Mouse (Mus musculus) forebrain, embryonic 16.5 days (tissue): Measurements from ENCODE around the gene 2610318N02Rik. TPM values are rescaled to one million over a fixed set of nuclear protein-coding genes. Genes with fewer than 3 reads are reported as not detected.

Experiments
- ATAC-seq: fragments of 200-750 bp; cut with Nextera tagmentation; 2 replicates; pipeline ENCODE4 v1.8.0; 2017; ENCODE audit warnings: mild to moderate bottlenecking, moderate library complexity
- H3K27ac ChIP-seq: fragments of 300-500 bp; sonication (generic); 2 replicates; pipeline ENCODE4 v1.5.1; 2014; ENCODE audit warnings: low read length, control low read depth
- H3K27me3 ChIP-seq: fragments of 300-500 bp; sonication (generic); replicated peaks from 2 replicates; pipeline ENCODE4 v1.6.1; 2014; ENCODE audit warnings: low read length; ENCODE audit not compliant: control insufficient read depth, insufficient read depth
- H3K36me3 ChIP-seq: fragments of 300-500 bp; sonication (generic); 2 replicates; pipeline ENCODE4 v1.6.1; 2014; ENCODE audit not compliant: control insufficient read depth, insufficient read depth
- H3K4me1 ChIP-seq: fragments of 300-500 bp; sonication (generic); replicated peaks from 2 replicates; pipeline ENCODE4 v1.6.1; 2014; ENCODE audit warnings: low read length; ENCODE audit not compliant: control insufficient read depth, insufficient read depth
- H3K4me2 ChIP-seq: fragments of 300-500 bp; sonication (generic); 2 replicates; pipeline ENCODE4 v1.6.1; 2014; ENCODE audit warnings: mild to moderate bottlenecking, low read length, control low read depth
- H3K4me3 ChIP-seq: fragments of 300-500 bp; sonication (generic); replicated peaks from 2 replicates; pipeline ENCODE4 v1.5.1; 2014; ENCODE audit warnings: mild to moderate bottlenecking, low read length, control low read depth
- H3K9ac ChIP-seq: fragments of 300-500 bp; sonication (generic); replicated peaks from 2 replicates; pipeline ENCODE4 v1.6.1; 2014; ENCODE audit warnings: low read depth, low read length, control low read depth
- H3K9me3 ChIP-seq: fragments of 300-500 bp; sonication (generic); 2 replicates; pipeline ENCODE4 v1.6.1; 2016; ENCODE audit warnings: low read length; ENCODE audit not compliant: control insufficient read depth
- WGBS: fragments of 180-500 bp; shearing (Covaris S2); extraction: QIAGEN DNeasy Blood & Tissue Kit; methylation state at CpG from one replicate; pipeline ENCODE4 v1.1.7; 2014; 5-methylcytosine and 5-hydroxymethylcytosine counted together
- polyA plus RNA-seq: library from polyadenylated mRNA; unstranded; fragments of >200 nt; fragmentation: Nextera tagmentation; extraction: Ambion mirVana; gene quantifications from 2 replicates; pipeline ENCODE4 v1.2.1, GENCODE M21; 2015

2610318N02Rik gene
- polyA plus RNA-seq, 1 experiment from 2014 or later, result 21.2 TPM

DNA sequence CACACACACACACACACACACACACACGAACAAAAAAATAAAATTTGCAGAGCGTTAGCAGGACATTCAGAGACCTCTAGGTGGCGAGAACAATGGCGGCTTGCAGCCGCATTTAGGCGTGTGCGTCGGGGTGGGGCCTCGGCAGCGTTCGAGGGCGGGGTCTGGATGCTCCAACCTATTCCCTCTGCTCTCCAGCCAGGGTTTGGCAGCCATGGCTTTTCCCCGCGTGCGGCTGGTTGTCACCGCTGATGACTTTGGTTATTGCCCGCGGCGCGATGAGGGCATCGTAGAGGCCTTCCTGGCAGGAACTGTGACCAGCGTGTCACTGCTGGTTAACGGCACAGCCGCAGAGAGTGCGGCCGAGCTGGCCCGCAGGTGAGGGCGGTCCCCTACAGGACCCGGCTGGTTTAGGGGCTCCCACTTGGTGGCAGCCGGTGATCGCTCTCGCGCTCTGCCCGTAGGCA, 21.8 kb upstream of the 2610318N02Rik start, which contains the start of gene Ccdc116:
Gene Ccdc116, minus strand, starts transcription at position 458 of the 464 bp plus-strand sequence.
- Histone ChIP-seq H3K4me3 (peak within 1 kb of the TSS; percentile 65), H3K9me3 (no peaks in the 10 kb centered on the region), H3K27me3 (no peaks in the 10 kb centered on the region), H3K4me2 (peak within 1 kb of the TSS; percentile 69), H3K9ac (peak within 1 kb of the TSS; percentile 60), H3K4me1 (peaks cover 14% of the 10 kb centered on the region), H3K36me3 (0 out of 2 replicates have a peak, but pooled peaks cover under 1% of the 10 kb centered on the region), H3K27ac (peak within 1 kb of the TSS; percentile 42; the same call in 1 of the 2 replicates)
- under 1% methylated on average over 34 of the region's 34 CpGs for WGBS
- peak; percentile 88 for ATAC-seq

DNA sequence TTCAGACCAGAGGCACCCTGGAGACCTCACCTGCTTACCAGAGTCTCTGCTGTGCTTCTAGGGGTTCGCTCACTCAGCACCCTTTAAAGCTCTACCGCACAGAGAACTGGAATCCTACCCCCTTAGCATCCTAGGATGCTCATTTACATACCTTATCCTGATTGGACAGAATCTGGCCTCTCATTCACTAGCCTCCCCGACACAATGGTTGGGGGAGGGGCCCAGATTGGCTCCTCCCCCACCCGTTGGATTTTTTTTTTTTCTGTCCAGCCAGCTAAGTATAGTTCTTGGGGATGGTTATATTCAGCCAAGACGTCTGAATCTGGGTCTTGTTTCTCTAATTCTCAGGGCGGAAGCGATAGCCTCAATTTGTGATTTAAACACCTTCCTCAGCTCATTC, 19.4 kb upstream of the 2610318N02Rik start, which contains the start of gene Ydjc:
Gene Ydjc, plus strand, starts transcription at position 283 of the 400 bp plus-strand sequence.
- 16% methylated on average over 7 of the region's 7 CpGs for WGBS
- no peaks in the 10 kb centered on the region for H3K36me3 ChIP-seq
- H3K27ac ChIP-seq, result no peak within 1 kb of the TSS
- no peak within 1 kb of the TSS for H3K9ac ChIP-seq
- H3K4me1 ChIP-seq, result peaks cover 14% of the 10 kb centered on the region
- no peak within 1 kb of the TSS for H3K4me2 ChIP-seq
- H3K9me3 ChIP-seq, result no peaks in the 10 kb centered on the region
- H3K4me3 ChIP-seq, result no peak within 1 kb of the TSS
- no peaks in the 10 kb centered on the region for H3K27me3 ChIP-seq
- no peak for ATAC-seq

DNA sequence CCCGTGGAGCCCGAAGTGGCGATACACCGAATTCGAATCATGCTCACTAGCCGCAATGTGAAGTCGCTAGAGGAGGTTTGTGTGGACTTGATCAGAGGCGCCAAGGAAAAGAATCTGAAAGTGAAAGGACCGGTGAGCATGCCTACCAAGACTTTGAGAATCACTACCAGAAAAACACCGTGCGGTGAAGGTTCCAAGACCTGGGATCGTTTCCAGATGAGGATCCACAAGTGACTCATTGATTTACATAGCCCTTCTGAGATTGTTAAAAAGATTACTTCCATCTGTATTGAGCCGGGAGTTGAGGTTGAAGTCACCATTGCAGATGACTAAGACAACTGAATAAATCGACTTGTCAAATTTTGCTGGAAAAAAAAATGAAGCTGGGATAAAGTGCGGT, 12.4 kb upstream of the 2610318N02Rik start:
- H3K9me3 ChIP-seq, result no peaks in the 10 kb centered on the region
- H3K27me3 ChIP-seq, result no peaks in the 10 kb centered on the region
- H3K27ac ChIP-seq, result no peak overlapping the region
- WGBS, result 89% methylated on average over 15 of the region's 15 CpGs
- peaks cover 5% of the 10 kb centered on the region for H3K4me1 ChIP-seq
- no peak for ATAC-seq
- no peak overlapping the region for H3K4me3 ChIP-seq
- H3K9ac ChIP-seq, result no peak overlapping the region
- no peaks in the 10 kb centered on the region for H3K36me3 ChIP-seq
- no peak overlapping the region for H3K4me2 ChIP-seq

DNA sequence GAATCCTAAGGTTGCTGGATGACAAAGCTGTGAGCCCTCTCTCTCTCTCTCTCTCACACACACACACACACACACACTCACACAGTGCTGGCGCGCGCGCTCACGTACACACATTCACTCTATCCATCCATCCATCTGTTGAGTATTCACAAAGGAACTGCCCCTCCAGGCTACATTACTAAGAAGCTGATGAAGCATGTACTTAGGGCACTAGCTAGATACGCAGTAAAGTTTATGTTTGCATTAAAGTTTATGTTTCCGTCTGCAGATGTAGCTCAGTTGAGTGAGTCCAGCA, 7.9 kb upstream of the 2610318N02Rik start:
- Histone ChIP-seq H3K4me2 (peak overlapping the region; percentile 99), H3K27me3 (no peaks in the 10 kb centered on the region), H3K9me3 (no peaks in the 10 kb centered on the region), H3K27ac (no peak overlapping the region), H3K36me3 (no peaks in the 10 kb centered on the region), H3K4me3 (peak overlapping the region; percentile 83), H3K4me1 (peaks cover 13% of the 10 kb centered on the region), H3K9ac (no peak overlapping the region)
- 0 out of 2 replicates have a peak, but pooled peaks have one; percentile 4 for ATAC-seq
- 25% methylated on average over 7 of the region's 7 CpGs for WGBS

DNA sequence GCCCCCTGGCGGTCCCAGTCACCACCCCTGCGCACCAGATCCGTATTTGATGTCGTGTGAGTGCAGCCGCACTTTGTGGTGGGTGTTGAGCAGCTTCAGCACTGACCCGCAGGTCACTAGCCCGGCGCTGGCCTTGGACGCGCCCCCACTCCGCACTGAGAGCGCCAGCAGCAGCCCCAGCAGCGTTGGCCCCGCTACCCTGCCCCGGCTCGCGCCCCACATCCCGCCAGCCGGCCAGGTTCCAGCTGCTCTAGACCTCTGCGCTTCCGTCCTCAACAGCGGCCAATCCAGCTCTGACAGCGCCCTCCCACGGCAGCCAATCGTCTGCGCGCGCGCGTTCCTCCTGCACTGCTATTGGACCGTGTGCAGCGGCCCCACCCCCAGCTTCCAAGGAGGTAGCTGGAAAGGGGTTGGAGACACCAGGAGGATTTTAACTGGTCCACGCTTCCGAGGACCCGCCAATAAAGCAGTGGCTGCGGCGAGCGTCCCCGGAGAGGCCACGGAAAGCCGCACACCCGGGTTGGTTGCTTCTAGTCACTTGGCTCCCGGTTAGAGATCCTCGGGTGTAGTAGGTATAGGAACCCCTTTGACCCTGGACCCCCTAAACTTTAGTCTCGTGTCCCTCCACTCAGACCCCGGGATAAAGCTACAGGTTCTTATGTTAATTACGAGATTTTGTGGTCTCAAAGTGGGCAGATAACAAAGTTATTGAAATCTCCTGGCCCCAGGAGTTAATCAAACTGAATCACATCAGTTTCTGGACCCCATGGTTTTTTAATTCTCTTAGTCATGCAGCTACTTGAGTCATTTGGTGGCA, 7.3 kb upstream of the 2610318N02Rik start, which contains the start of gene Sdf2l1:
Gene Sdf2l1, minus strand, starts transcription at position 295 of the 817 bp plus-strand sequence.
- H3K36me3 ChIP-seq, result no peaks in the 10 kb centered on the region
- H3K4me3 ChIP-seq, result peak within 1 kb of the TSS; percentile 83
- ATAC-seq, result peak; percentile 99
- no peaks in the 10 kb centered on the region for H3K27me3 ChIP-seq
- H3K9me3 ChIP-seq, result no peaks in the 10 kb centered on the region
- WGBS, result under 1% methylated on average over 47 of the region's 47 CpGs
- H3K27ac ChIP-seq, result peak within 1 kb of the TSS; percentile 75
- H3K9ac ChIP-seq, result peak within 1 kb of the TSS; percentile 77
- H3K4me1 ChIP-seq, result peaks cover 13% of the 10 kb centered on the region
- H3K4me2 ChIP-seq, result peak within 1 kb of the TSS; percentile 99

DNA sequence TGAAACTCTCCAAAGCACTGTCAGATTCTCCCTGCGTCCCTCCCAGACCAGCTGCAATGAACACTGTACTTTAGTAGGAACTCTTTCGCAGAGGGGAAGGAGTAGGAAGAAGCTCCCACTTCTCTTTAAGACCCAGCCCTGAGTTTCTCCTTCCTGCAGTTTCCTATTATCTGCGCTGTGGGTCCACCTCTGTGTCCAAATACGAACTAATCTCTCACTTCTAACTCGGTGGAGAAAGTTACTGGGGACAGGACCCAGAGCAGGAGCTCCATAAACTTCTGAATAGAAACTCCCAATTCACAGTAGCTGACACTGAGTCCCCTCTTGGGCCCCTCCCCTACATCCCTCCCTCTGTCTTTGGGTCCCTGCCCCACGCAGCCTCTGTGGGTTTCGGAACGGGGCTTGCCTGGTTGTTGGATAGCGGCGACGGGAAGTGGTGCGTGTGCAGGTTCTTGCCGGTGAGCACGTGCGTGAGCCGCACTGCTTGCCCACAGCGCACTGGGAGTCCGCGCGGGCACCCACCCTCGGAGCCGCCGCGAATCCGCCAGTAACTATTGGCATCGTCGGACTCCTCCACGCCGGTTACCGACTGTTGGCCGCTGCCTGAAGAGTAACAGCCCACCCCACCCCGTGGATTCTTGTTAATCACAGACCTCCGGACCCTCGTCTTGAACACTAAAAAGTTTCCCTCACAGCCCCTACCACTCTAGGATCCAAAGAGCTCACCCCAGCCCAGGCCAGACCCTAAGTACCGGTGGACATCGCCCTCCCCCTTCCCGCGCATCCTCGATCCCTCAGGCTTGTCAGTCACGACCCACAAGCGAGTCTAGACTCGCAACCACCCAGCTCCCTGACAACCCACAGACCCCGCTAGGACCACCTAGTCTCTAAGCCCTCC, 6.5 kb upstream of the 2610318N02Rik start:
- Histone ChIP-seq H3K9ac (peak overlapping the region; percentile 77), H3K9me3 (no peaks in the 10 kb centered on the region), H3K4me1 (peaks cover 13% of the 10 kb centered on the region), H3K27me3 (no peaks in the 10 kb centered on the region), H3K27ac (peak overlapping the region; percentile 75), H3K36me3 (no peaks in the 10 kb centered on the region), H3K4me3 (peak overlapping the region; percentile 83), H3K4me2 (peak overlapping the region; percentile 99)
- no peak for ATAC-seq
- WGBS, result 4% methylated on average over 43 of the region's 43 CpGs

DNA sequence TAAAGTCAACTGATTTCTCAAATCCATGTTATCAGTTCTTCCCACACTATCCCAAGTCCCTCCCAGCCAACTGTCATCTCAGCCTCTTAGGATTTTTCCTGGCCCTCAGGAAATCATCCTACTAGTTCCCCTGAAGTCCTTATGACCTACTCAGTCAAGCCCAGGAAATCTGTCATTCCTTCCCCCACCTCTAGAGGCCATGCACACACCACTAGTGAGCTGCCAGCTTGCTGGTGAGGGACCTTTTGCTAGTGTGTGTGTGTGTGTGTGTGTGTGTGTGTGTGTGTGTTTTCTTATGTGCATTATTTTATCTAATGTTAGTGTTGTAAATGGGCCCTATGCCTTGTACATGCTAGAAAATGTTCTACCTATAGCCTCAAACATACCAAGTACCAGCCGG, 2.3 kb upstream of the 2610318N02Rik start:
- Histone ChIP-seq H3K9me3 (no peaks in the 10 kb centered on the region), H3K4me3 (no peak overlapping the region), H3K27ac (no peak overlapping the region), H3K36me3 (no peaks in the 10 kb centered on the region), H3K4me1 (peaks cover 30% of the 10 kb centered on the region), H3K9ac (no peak overlapping the region), H3K4me2 (no peak overlapping the region), H3K27me3 (no peaks in the 10 kb centered on the region)
- whole genome bisulfite sequencing, result 92% methylated on average over 1 of the region's 1 CpGs
- no peak for ATAC-seq

DNA sequence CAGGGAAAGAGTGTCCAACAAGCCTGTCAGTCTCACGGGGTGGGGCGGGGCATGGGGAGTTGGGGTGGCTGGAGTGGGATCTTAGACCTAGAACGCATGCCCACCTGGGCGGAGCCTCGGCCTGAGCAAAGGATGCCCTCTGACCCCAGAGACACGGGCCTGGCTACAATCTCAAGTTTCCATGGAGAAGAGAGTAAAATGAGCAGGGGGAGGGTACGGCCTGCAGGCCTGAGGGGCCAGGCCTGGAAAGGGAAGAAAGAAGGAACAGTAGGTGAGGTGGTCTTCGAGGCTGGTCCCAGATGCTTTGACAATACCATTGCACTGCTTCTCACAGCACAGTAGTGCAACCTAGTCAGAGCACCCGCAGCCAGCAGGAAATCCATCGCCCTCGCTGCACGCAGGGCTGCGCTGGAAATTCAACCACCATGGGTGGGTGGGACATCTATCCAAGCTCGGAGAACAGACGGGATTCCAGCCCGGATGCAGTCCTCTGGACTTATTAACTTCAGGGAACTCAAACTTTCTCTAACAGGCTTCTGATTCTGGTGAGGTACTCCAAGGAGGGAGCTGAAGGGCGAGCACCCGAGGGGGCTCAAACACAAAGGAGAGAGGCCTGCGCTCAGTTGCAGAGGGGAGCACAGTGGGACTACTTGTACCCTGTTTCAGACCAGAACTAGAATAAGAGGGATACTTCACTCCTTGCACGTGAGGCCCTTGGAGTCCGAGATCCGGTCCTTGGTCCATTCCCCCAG, 672 bp downstream of the 2610318N02Rik start:
- WGBS, result 2% methylated on average over 22 of the region's 22 CpGs
- H3K27me3 ChIP-seq, result no peaks in the 10 kb centered on the region
- H3K36me3 ChIP-seq, result no peaks in the 10 kb centered on the region
- peak overlapping the region; percentile 45 for H3K9ac ChIP-seq
- H3K27ac ChIP-seq, result no peak overlapping the region
- peak; percentile 19 for ATAC-seq
- H3K4me1 ChIP-seq, result peaks cover 23% of the 10 kb centered on the region
- peak overlapping the region; percentile 53 for H3K4me2 ChIP-seq
- H3K9me3 ChIP-seq, result no peaks in the 10 kb centered on the region
- peak overlapping the region; percentile 41 for H3K4me3 ChIP-seq
